Mouse (Mus musculus) right cerebral cortex, postnatal 10 days (tissue): Measurements from ENCODE around the gene Pmel.
"Not testable (repeated sequence)": the region's sequence is repeated elsewhere in the genome, so short reads cannot be mapped to it uniquely, and the experiment has no call there.

Source experiments
- DNase-seq, 2 experiments: peaks; one replicate each; pipeline ENCODE4 v3.0.0; 2021; ENCODE audit warnings: low spot score in 2 of 2

Gene Pmel

DNA sequence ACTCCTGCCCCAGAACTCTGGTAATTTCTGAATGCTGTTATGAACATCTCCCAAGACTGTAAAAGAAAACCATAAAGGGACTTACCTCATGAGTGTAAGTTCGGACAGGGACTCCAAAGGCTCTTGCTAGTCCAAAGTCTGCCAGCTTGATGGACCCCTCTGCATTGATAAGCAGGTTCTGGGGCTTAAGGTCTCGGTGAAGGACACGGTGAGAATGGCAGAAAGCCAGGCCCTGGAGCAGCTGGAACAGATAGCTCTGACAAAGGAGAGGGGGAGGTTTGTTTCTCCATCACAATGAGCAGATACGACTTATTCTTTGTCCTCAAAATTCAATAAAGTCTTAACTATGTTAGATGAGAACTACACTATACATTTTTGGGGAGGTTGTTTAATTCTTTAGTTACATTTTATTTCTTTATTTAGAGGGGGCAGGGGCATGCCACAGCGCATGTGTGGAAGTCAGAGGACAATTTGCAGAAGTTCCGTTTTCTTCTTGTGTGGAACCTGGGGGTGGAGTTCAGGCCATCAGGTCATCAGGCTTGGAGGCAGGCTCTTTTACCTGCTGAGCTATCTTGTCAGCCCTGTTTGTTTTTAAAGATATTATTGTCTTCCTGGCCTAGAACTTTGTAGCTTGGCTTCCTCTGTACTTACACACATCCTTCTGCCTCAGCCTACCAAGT, 1.5 kb upstream of the Pmel start:
- DNase-seq, result no peak

DNA sequence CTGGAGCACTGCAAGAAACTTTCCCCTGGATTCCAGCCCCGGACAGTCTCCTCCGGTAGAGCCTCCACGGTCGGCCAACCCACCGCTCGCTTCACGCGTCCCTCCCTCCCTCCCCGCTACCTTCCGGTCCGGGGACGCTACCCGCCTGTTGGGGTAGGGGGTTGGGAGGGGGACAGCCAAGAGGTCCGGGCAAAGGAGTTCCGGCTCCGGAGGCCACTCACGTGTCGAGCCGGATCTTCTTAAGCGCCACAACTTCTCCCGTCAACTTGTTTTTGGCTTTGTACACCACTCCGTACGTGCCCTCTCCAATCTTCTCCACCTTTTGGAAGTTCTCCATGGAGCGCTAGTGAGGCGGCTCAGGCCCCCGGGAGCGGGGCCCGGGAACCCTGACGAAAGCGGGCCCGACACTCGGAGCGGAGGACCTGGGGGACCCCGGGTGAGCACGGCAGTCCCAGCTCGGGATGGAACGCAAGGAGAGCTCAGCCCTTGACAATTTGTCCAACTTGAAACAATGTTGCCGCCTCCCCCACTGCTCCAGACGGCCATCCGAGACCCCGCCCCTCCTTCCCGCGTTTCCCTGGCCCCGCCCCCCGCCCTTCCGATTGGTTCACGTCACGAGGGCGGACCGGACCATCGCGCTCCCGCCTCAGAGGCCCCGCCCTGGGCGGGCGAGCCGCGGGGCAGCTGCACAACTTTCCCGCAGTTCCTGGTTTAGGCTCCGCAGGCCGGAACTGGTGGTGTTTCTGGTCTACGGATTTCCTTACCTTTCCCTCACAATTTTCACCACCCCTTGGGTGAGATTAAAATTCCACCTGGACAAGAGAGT, 709 bp downstream of the Pmel start, which contains the start of gene Cdk2:
Gene Cdk2, minus strand, starts transcription at position 541 of the 826 bp plus-strand sequence.
- DNase-seq, result peak; percentile 92

DNA sequence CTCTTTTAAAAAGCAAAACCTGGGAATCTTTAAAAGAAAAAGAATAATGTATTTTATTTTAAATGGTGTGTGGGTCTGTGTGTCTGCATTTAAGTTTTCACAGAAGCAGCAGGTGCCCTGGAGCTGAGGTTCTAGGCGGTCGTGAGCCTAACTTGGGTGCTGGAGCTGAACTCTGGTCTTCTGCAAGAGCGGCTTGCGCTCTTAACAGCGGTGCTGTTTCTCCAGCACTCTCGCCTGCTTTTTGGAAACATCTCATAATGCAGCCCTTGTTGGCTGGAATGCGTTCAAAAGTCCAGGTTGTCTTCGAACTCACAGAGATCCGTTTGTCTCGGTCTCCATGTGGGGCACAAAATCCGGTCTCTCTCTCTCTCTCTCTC, 1.3 kb downstream of the Pmel start:
- peak; percentile 34 to 49 for DNase-seq

- not testable (repeated sequence) for DNase-seq
Measured at GRCm38 (mm10) chr10:128711318-128711717, 7.3 kb downstream of the Pmel start.

DNA sequence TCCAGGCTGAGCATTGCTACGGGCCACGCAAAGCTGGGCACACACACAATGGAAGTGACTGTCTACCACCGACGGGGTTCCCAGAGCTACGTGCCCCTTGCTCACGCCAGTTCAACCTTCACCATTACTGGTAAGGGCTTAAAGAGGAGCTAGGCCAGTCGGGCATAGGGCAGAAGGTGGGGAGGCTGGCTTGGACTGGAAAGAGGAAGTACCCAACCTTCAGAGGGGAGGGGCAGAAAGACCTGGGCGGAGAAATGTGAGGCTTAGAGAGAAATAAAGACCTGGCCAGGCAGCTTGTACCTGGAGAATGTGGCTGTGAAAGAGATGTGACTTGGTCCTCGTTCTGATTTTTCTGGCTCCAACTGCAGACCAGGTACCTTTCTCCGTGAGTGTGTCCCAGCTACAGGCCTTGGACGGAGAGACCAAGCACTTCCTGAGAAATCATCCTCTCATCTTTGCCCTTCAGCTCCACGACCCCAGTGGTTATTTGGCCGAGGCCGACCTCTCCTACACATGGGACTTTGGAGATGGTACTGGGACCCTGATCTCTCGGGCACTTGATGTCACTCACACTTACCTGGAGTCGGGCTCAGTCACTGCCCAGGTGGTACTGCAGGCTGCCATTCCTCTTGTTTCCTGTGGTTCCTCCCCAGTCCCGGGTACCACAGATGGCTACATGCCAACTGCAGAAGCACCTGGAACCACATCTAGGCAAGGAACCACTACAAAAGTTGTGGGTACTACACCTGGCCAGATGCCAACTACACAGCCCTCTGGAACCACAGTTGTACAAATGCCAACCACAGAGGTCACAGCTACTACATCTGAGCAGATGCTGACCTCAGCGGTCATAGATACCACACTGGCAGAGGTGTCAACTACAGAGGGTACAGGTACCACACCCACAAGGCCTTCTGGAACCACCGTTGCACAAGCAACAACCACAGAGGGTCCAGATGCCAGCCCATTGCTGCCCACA, 11.9 kb downstream of the Pmel start:
- DNase-seq, result no peak

DNA sequence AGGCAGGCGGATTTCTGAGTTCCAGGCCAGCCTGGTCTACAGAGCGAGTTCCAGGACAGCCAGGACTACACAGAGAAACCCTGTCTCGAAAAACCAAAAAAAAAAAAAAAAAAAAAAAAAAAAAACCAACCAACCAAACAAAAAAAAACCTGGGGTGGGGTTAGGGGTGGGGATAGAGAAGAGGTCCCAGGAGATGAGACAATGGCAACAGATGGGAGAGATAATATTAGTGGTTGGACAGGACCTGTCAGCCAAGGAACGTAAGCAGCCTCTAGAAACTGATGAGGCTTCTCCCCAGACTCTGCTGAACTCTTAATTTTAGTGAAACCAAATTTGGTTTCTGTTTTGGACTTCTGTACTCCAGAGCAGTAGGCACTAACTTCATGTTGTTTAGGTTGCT, 21.5 kb downstream of the Pmel start:
- not testable (repeated sequence) for DNase-seq

DNA sequence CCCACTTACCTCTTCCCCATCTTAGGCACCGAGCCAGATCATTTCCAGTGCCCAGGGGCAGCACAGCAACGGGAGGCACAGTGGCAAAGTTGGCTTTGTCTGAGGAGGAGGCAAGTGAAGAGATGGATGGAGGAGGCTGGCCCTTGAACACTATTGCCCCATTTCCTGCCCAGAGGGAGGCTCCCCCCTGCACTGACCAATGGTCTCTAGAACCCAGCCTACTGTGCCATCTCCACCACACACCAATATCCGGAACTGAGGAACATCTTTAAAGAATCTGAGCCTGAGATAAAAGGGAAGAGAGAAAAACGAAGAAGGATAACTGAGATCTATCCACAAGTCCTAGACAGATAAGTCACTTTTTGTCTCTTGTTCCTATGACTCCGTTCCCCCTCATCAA, 24.1 kb downstream of the Pmel start:
- DNase-seq, result no peak

DNA sequence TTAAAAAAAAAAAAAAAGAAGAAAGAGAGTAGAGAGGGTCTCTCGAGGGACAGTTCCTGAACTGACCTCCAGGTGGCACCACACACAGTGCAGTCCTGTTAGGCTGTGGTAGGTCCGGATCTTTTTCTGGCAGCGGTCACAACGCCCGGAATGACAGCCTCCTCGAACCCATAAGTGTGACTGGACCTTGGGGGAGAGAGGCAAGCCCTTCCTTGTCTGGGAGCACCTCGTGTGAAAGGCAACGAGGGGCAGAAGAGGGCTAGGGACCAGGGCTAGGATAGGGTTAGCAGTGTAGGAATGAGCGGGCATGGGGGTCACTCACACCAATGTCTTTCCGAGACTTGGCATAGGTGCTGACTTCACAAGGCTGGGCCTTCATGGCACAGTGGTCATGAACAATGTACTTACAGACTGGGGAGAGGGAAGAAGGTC, 27.0 kb downstream of the Pmel start:
- DNase-seq, result peak; percentile 64 to 82

GRCm38 (mm10) chr10:128731992-128732391, 28.0 kb downstream of the Pmel start:
- DNase-seq, result no peak

- DNase-seq, result no peak
Measured at GRCm38 (mm10) chr10:128737435-128737834, 33.4 kb downstream of the Pmel start.

GRCm38 (mm10) chr10:128740296-128740695, 36.3 kb downstream of the Pmel start:
- DNase-seq, result no peak

- DNase-seq, result no peak
Measured at GRCm38 (mm10) chr10:128742616-128743015, 38.6 kb downstream of the Pmel start.

GRCm38 (mm10) chr10:128743235-128743634, 39.2 kb downstream of the Pmel start:
- DNase-seq, result no peak

DNA sequence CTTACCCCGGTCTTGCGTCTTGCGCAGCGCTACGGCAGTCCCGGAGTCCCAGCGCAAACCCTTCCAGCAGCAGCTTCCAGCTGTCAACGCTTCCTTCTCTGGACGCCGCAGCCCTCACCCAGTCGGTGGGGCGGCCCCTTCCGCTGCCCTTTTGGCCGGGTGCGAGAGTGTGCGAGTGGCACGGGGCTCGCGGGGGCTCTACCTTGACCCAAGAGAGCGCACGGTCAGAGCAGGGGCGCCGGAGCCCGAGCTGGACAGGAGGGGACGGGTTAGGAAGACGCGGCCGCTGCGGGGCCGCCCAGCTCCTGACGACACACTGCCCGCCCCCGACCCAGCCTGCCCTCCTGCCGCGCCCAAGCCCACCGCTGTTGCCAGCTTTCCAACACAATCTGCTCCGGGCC, 39.8 kb downstream of the Pmel start:
- DNase-seq, result peak; percentile 40 to 50

DNA sequence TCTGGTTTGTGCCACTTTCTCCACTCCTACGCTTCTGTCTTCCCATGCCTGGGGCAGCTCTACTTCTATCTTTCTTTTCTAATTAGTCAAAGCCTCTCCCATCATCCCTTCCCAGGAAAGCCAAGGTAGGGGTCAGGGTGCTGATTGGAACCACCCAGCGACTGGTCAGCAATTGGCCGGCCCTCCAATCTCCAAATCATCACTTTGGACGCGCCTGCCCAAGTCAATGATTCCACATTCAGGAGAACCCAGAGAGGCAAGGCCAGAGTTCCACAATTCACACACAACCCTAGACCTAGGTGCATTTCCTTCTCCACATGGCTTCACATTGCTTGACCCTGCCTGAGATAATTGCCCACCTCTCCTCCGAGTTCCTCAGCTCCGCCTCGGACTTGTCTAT, 40.2 kb downstream of the Pmel start:
- DNase-seq, result no peak

DNA sequence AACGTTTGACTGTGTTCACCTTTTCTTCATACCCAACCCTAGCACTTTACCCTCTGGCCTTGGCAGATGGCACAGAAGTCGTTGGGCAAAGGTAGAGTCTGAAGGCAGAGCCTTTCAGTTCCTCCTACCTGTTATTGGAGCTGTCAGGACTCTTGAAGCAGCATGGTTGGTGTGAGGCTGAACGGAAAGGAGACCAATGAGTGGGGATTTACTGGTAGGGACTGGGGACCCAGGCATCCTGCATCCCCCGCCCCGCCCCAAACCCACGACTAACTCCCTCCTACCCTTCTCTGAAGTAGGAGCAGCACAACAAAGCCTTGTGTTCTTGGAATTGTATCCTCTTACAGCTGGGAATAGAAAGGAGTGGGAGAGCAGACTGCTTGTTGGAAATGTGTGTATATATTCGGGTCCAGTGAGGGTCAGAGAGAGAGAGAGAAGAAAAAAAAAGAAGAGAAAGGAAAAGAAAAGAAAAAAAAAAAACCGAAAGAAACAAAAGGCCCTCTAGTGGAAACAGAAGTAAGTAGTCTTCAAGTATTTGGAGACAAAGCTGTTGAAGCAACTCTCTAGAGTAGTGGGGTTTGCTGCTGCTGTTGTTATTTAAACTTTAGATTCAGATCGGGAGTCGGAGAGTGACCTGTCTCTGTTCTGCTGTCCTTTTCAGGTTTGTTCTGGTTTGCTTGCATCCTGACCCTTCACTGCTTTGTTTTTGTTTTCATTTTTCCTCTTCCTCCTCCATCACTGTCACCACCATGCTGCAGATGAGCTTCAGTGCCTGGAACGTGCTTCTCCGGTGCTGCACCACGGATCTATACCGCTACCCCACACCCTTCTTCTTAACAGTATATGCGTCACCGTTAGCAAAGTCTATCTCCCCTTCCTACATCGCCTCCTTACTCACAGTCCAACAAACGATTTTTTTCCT, 40.9 kb downstream of the Pmel start, which contains the start of gene Dgka:
Gene Dgka, minus strand, starts transcription at position 176 of the 922 bp plus-strand sequence.
- no peak for DNase-seq

DNA sequence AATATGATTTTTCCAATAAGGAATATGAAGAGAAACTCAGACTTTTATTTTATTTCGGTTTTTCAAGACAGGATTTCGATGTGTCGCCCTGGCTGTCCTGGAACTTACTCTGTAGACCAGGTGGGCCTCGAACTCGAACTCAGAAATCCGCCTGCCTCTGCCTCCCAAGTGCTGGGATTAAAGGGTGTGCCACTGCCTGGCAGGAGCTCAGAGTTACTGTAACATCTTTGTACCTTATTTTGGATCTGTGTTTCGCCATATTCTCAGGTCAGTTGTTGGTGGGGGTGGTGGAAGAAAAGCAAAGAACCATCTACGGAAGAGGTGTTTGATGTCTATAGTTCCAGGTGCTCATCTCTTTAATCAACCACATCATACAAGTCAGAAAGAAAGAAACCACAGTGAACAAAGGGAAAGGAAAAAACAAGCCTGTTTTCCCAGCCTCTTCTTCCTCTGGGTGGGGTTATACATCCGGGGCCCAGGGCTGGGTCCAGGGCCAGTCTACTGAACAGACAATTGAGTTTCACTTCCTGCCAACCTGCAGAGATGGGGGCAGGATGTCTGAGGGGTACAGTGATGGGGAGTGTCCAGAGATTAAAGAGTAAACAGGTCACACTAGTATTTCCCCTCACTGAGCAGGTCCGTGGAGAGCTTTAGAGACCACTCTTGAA, 42.1 kb downstream of the Pmel start:
- DNase-seq, result no peak

DNA sequence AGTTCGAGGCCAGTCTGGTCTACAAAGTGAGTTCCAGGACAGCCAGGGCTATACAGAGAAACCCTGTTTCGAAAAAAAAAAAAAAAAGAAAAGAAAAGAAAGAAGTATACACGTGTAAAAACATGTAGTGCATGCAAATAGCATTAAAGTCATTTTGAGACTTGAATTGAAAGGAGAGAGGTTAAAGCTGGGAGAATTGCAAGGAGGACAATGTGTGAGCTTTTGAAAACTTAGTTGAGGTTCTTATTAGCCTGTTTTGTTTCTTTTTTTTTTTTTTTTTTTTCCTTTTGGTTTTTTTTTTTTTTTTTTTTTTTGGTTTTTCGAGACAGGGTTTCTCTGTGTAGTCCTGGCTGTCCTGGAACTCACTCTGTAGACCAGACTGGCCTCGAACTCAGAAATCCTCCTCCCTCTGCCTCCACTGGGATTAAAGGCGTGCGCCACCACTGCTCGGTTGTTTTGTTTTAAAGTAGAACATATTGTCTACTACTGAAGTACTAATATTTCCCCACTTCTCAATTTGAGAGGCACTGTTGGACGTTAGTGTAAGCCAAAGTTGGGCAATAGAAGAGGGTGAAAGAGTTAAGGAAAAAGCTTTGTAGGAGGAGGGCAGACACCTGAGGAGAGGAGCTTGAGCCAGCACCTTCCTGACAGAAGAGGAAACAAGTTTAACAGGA, 43.1 kb downstream of the Pmel start:
- no peak for DNase-seq

DNA sequence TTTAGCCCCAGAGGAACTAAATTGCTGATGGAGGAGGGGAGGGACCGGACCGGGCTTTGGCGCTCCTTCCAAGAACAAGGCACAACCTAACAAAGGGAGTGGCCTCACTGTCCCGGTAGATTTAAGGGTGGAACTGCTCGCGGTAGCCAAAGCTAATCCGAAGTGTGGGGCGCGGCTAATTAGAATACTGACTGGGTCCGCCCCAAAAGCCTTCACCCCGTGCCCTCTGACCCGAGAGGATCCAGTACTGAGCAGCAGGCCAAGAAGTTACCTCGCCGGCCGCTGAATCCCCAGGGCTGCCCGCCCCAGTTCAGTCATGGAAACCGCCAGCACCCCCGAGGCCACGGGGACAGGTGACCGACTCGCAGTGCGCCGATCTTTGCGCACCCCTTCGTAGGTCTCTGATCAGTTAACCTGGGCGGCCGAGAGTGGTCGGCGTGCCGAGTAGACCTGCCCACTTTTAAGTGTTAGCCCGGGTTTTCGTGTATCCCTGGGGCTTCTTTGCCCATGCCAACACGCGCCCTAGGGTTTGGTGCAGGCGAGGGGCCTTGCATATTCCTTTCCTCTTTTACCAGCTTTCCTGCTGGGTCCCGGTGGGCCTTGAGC, 43.8 kb downstream of the Pmel start, which contains the start of gene Pym1:
Gene Pym1, plus strand, starts transcription at position 244 of the 606 bp plus-strand sequence.
- DNase-seq, result peak; percentile 68 to 70
